Mouse (Mus musculus) gastrocnemius, adult 2 months (tissue): Measurements from ENCODE around the gene Bag6. TPM values are rescaled to one million over a fixed set of nuclear protein-coding genes. Genes with fewer than 3 reads are reported as not detected.
A peak's percentile ranks its signal among the peaks of the same experiment; 100 is the strongest.
"Not testable (repeated sequence)": the region's sequence is repeated elsewhere in the genome, so short reads cannot be mapped to it uniquely, and the experiment has no call there.

ENCODE experiments used
- DNase-seq: peaks from one replicate; pipeline ENCODE4 v3.0.0; 2022
- H3K27ac ChIP-seq: fragments of 200-600 bp; 2 replicates; pipeline ENCODE4 v1.8.1; 2022; ENCODE audit warnings: mild to moderate bottlenecking
- H3K4me3 ChIP-seq: fragments of 200-600 bp; 2 replicates; pipeline ENCODE4 v1.8.1; 2022; ENCODE audit warnings: mild to moderate bottlenecking, moderate library complexity
- CTCF ChIP-seq: fragments of 200-600 bp; IDR thresholded peaks from 2 replicates; pipeline ENCODE4 v1.8.1; 2022; ENCODE audit warnings: antibody characterized with exemption, mild to moderate bottlenecking, moderate library complexity
- intact Hi-C: fragments of 180-260 bp; cut with DNase I; formaldehyde crosslinking; loops from one replicate; pipeline ENCODE4 v1.15.1; 2025
- total RNA-seq, 2 experiments: library from RNA; stranded (reverse); gene quantifications; 2 replicates each; pipeline ENCODE4 v1.2.3; 2021

The Bag6 gene
- total RNA-seq, 2 experiments from 2014 or later = 233 to 244 TPM

DNA sequence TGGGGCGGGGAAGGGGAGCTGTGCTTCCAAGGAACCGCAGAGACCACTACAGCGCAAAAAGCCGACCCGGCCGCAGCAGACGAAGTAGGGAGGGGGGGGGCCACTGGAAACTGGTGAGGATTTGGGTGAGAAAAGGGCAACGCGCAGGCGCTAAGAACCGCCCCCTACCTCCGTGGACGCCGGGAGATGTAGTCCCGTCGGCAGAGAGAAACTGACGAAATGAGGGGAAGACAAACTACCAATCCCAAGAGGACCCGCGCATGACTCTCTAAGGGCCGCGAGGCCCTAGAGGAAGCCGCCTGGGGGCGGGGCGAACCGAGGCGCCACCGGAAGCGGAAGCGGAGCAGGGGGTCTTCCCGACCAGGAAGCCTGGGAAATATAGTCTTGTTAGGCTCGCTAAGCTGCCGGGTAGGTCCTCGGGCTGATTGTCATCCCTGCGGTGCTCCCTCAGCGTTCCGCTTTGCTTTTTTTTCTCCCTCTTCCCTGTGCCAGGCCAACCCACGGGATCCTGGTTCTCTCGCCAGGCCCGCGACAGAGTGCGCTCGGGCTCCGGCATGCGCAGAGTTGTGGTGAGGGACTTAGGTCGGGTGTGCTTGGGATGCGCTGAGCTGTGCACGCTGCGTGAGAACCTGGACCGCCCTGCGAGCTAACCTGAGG lies 13.7 kb upstream of the Bag6 start, which contains the start of gene Gpank1:
Gene Gpank1, plus strand, starts transcription at position 313 of the 657 bp plus-strand sequence.
- peak within 1 kb of the TSS; percentile 92 for H3K4me3 ChIP-seq
- TF ChIP-seq CTCF = no peak
- intact Hi-C loops = no loop called here
- peak within 1 kb of the TSS; percentile 91 for H3K27ac ChIP-seq
- DNase-seq = peak; percentile 99

- Histone ChIP-seq H3K4me3 (peak within 1 kb of the TSS; percentile 92), H3K27ac (peak within 1 kb of the TSS; percentile 91)
- peak; percentile 54 for DNase-seq
- intact Hi-C loops = no loop called here
- TF ChIP-seq CTCF = peak; percentile 40
Measured at GRCm38 (mm10) chr17:35121871-35122303, 13.1 kb upstream of the Bag6 start, which contains the start of gene Csnk2b. TSS of gene Csnk2b (minus strand) at chr17:35122053.

- DNase-seq, intact Hi-C loops, H3K27ac ChIP-seq, H3K4me3 ChIP-seq: not testable (repeated sequence)
Measured at GRCm38 (mm10) chr17:35123287-35123686, 11.7 kb upstream of the Bag6 start.

DNA sequence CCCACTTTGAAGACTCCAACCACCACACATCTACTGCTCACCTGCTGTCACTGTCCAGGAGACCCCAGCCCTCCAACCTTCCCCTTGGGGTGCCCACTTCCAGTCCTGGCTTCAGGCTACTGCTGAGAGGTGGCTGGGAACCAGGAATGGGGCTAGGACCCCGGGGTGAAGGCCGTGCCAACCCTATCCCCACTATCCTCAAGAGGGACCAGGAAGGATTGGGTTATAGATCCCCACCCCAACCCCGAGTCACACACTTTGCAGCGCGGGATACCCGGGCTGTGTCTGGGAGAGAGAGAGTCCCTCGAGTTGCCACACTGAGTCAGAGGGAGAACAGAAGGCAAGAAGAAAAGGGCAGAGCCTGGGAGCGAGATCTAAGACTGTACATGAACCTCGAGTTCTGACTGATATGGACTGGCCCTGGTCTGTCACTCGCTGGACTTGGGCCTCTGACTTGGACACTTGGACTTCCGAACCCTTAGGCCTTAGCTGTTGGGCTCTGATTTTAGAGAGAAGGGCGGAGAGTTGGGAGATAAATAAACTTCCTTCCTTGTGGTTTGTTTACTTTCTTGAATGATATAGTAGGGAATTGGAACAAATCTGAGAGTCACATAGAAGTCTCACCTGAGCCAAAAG lies 10.6 kb upstream of the Bag6 start:
- H3K4me3 ChIP-seq, DNase-seq, intact Hi-C loops, H3K27ac ChIP-seq: not testable (repeated sequence)

DNA sequence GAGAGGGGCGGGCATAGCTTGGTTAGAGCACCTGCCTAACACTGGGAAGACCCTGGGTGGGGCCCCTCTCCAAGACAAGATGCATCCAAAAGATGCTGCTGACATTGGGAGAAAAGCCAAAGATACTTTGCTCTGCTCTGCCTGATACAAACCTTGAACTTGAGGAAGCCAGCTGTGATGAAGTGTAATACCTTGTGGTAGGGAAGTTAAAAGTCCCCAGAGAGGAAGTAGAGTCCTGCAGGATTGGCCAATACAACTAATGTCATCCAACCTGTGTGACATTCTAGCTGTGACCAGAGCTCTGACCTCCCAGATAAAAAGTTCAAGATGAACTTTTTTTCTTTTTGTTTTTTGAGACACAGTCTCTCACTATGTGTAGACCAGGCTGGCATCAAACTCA lies 9.9 kb upstream of the Bag6 start:
- TF ChIP-seq CTCF = no peak
- intact Hi-C loops = loop anchor here (5.0 kb wide), 1 partner anchor 112 kb away; the partner anchor contains the start of gene Nfkbil1
- no peak for DNase-seq
- Histone ChIP-seq H3K4me3 (peak overlapping the region; percentile 89), H3K27ac (peak overlapping the region; percentile 94)

DNA sequence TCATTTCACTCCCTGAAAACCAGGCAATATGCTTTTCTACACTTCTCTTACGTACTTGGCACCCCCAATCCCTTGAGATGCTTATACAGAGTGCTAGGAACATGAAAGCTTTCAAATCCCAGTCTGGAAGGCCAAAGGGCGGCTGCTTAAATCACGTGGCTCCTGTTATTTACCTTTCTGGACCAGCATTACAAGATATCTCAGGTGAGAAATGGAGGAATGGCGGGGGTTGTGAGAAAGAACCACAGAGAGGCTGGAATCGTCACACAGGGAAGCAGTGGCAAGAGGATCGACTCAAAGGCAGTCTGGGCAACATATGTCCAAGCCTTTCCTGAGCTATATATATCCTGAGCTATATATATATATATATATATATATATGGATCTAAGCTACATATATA lies 9.4 kb upstream of the Bag6 start:
- intact Hi-C loops = loop anchor here (5.0 kb wide), 1 partner anchor 112 kb away; the partner anchor contains the start of gene Nfkbil1
- peak overlapping the region; percentile 89 for H3K4me3 ChIP-seq
- no peak for TF ChIP-seq CTCF
- no peak for DNase-seq
- H3K27ac ChIP-seq = peak overlapping the region; percentile 94

DNA sequence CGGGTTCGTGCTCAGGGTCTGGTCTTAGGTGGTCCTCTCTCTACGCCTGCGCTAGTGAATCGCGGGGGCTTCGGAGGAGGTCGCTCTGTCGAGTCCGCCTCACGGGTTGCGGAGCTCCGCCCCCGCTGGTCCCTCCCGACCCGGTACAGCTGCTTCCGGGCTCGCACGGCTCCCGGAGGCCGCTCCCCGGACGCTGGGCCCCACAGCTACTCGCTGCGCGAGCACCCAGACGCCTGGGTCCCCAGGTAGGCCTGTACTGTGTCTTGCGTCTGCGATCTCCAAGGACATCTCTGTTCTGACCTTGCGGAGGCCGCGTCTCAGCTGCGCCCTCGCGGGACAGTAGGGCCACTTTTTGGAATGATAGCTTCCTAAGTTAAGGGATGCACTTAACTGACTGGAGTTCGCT lies 8.8 kb upstream of the Bag6 start, which contains the start of gene D17H6S53E:
Gene D17H6S53E, plus strand, starts transcription at position 168 of the 406 bp plus-strand sequence.
- Histone ChIP-seq H3K4me3 (peak within 1 kb of the TSS; percentile 89), H3K27ac (peak within 1 kb of the TSS; percentile 94)
- DNase-seq = peak; percentile 88
- intact Hi-C loops = loop anchor here (5.0 kb wide), 1 partner anchor 111 kb away; the partner anchor contains the start of gene Nfkbil1
- no peak for TF ChIP-seq CTCF

GRCm38 (mm10) chr17:35127017-35127416 lies 8.0 kb upstream of the Bag6 start:
- TF ChIP-seq CTCF = no peak
- intact Hi-C loops = loop anchor here (5.0 kb wide), 1 partner anchor 110 kb away; the partner anchor contains the start of gene Nfkbil1
- peak overlapping the region; percentile 89 for H3K4me3 ChIP-seq
- H3K27ac ChIP-seq = peak overlapping the region; percentile 94
- no peak for DNase-seq

DNA sequence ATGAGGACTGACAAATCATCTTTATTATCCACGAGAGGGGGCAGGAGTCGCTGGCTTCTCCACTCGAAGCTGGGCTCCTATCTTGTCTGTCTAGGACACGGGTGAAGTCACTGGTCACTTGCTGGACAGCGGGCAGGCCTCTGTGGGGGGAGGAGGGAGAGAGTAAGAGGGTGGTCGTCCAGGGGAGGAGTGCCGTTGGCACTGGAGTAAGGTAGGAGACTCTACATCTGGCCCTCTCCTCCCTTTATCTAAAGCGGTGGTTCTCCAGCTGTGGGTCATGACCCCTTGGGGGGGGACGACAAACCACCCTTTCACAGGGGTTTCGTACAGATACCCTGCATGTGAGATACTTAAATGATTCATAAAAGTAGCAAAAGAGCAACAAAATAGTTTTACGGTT lies 6.0 kb upstream of the Bag6 start:
- Histone ChIP-seq H3K27ac (no peak overlapping the region), H3K4me3 (no peak overlapping the region)
- DNase-seq = no peak
- no peak for TF ChIP-seq CTCF
- intact Hi-C loops = loop anchor here (5.0 kb wide), 1 partner anchor 108 kb away; the partner anchor contains the start of gene Nfkbil1

GRCm38 (mm10) chr17:35131038-35131437 lies 3.9 kb upstream of the Bag6 start:
- no peak overlapping the region for H3K27ac ChIP-seq
- no peak for DNase-seq
- intact Hi-C loops = no loop called here
- no peak for TF ChIP-seq CTCF
- no peak overlapping the region for H3K4me3 ChIP-seq

DNA sequence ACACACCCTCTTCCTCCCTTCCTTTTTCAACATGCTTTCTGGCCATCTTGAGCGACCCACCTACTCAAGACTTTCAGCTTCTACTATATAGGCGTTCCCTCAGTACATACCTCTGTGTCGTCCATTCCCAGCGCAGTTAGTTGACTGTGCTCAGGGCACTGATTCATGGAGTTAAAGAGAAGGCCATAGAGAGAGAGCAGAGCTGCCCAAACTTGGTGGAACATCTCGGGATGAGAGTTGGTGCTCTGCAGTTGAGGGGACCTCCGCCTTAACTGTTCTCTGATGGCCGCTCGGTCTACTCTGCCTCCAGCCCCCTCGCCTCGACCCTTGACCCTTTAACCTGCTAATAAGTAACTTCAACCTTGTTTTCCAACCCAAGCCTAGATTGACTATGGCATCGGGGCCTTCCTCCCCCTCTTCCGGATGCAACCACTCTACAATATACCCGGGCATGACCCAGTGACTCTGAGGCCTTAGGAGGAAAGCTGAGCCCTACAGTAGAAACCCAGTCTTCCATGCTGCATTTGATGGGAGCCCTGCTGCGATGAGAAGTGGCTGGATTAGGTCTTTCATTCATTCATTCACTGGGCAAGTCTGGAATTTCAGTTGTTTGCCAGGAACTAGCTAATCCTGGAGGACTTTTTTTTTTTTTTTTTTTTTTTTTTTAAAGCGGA lies 3.3 kb upstream of the Bag6 start, which contains the start of gene Apom:
Gene Apom, minus strand, starts transcription at position 551 of the 674 bp plus-strand sequence.
- no peak within 1 kb of the TSS for H3K4me3 ChIP-seq
- TF ChIP-seq CTCF = no peak
- no peak within 1 kb of the TSS for H3K27ac ChIP-seq
- DNase-seq = no peak
- intact Hi-C loops = no loop called here

DNA sequence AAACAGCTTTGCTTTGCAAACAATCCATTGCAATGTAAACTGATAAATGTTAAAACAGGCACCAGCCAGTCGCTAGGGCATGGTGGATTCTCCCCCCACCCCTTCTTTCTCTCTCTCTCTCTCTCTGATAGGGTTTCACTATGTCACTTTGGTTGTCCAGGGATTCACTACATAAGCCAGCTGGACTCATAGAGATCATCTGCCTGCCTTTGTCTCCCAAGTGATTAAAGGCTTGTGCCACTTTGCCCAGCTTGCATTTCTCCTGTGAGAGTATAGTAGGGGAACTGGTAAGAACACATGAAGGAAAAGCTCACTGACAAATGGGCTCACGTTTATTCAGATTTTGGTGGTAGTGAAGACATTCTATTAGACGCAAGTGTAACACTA lies 2.8 kb upstream of the Bag6 start:
- Histone ChIP-seq H3K4me3 (no peak overlapping the region), H3K27ac (no peak overlapping the region)
- DNase-seq = no peak
- intact Hi-C loops = no loop called here
- no peak for TF ChIP-seq CTCF

GRCm38 (mm10) chr17:35133517-35133916 lies 1.5 kb upstream of the Bag6 start:
- intact Hi-C loops = no loop called here

More at GRCm38 (mm10) chr17:35133517-35133916, 1.5 kb upstream of the Bag6 start:
- no peak for DNase-seq
- no peak for TF ChIP-seq CTCF
- H3K4me3 ChIP-seq = no peak overlapping the region
- H3K27ac ChIP-seq = no peak overlapping the region
